Mouse (Mus musculus) hematopoietic stem cell, adult 5-6 weeks (primary cell): ENCODE results near the gene Mterf1b. TPM values are rescaled to one million over a fixed set of nuclear protein-coding genes. Genes with fewer than 3 reads are reported as not detected.

Experiments used
- ATAC-seq, 2 experiments: fragments of 125-278 bp in 1 of 2; replicated peaks in 1 of 2; 2 replicates each; pipeline ENCODE4 v1.8.0; 2016 to 2017; ENCODE audit warnings: inconsistent platforms in 2 of 2, mild to moderate bottlenecking in 2 of 2, moderate number of reproducible peaks in 2 of 2, low read depth in 1 of 2, moderate TSS enrichment in 1 of 2; ENCODE audit not compliant: low FRiP score in 2 of 2, poor library complexity in 2 of 2, severe bottlenecking in 2 of 2, insufficient read depth in 1 of 2, low TSS enrichment in 1 of 2
- total RNA-seq: library from RNA; stranded (forward); fragments of 172-1452, 232-1000 nt; gene quantifications from 2 replicates; pipeline ENCODE4 v1.2.3, GENCODE M21; 2017

Mterf1b gene
- total RNA-seq, 1 experiment from 2014 or later: 11.9 TPM

DNA sequence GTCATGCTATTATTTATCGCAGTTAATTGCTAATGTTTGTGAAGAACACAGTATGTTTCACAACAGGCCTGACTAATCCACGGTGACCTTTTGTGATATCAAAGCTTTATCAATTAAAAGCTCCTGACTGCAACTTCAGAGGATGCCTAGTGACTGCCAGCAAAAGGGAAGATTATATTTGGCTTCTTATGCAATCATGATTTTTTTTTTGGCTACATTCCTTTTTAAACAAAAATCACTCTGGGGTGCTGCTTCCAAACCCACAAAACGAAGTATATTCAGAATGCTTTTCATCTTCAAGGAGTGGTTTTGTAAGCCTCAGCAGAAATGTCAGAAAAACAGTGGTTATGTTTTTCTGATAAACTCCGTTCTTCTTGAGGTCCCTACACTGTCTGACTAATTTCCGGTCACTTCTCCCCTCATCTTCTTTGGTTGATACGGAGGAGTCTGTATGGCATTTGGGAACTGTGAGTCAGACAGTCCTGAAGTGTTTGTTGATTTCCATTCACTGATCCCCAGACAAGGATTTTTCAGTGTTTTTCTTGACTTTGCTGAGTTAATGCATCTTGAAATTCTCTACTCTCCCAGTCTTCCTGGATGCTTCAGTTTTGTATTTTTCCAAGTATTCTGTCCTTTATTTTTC, 29.9 kb downstream of the Mterf1b start:
- no peak for ATAC-seq

- 0 out of 4 replicates have a peak, but pooled peaks of 1 of the 2 experiments have one; percentile 12 for ATAC-seq
Measured at GRCm38 (mm10) chr5:4232163-4232562, 40.0 kb downstream of the Mterf1b start.

DNA sequence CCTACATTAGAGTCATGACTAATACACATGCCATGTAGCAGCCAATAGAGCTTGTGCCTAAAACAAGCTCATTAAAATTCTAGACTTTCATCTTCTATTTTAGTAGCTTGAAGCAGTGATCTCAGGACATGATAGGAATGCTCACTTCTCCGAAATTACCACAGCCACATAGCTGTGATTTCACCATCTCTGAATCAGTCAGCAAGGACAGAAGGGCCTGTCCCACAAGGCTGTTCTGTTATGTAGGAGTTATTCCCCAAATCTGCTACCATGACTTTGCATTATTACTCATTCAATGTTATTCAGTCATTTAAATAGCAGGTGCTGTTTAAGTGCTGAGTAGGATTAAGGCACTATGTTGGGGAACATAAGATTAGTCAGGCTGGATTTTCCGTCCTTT, 42.3 kb downstream of the Mterf1b start:
- no peak for ATAC-seq

DNA sequence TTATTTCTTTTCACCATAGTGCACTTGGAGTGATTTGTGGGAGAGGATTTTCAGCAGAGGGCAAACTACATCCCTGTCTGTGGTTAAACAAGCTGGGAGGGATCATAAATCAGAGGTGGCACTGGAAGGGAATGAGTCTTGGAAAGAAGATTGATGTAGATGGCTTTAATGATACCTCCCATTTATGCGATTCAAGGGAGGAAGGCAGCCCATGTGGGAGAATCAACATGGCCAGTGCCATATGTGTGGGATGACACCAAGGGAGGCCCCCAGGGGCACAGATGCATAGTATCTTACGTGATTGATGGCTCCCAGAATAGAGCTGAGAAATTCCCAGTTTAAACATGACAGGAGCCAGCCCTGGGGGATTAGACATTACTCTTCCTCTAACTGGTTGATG, 48.0 kb downstream of the Mterf1b start:
- no peak for ATAC-seq

DNA sequence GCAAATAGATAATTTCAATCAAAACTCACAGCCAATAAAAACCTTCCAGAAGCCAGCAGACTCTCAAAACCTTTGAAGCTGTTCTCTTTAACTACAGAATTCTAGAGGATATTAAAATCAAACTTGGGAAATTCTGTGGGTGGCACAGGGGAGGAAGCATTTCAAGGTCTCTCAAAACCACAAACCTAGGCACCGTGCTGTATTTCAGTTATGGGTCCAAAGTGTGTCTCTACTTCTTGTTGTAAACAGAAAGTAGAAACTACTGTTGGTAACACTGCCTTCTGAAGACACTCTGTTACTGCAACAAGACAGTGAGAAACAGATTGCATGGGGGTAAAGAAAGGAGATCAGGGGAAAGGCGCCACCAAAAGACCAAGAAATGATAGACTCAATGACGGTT, 52.8 kb downstream of the Mterf1b start:
- ATAC-seq: 0 out of 4 replicates have a peak, but pooled peaks of 1 of the 2 experiments have one; percentile 37

DNA sequence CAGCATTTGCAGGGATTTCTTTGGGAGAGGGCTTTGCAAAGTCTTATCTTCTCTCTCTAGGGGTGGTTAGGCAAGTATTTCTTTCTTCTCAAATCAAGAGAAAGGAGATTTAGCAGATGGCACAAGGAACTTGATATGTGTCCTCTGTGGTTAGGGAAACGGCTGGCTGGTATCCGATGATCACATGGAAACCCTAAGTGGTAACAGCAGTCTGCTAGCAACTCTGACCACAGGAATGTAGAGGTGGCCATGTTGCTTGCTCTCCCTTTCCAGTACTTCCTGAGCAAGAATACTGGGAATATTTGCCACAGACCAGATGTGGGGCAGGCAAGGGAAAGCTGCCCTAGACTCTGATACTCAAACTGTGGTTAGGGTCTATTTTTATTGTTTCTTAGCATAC, 53.9 kb downstream of the Mterf1b start:
- ATAC-seq: peak; percentile 45 to 59; a peak in 3 of 4 replicates

Other genes starting within 250 kb of the Mterf1b start
- gene Cyp51, start 87.6 kb upstream of the Mterf1b start, total RNA-seq: 25.0 and 42.4 TPM in 2 replicates